Mouse (Mus musculus) B cell, adult 2 months (primary cell): ENCODE results near the gene Olfr221.

Source experiments
- DNase-seq, 2 experiments: peaks; one replicate each; pipeline ENCODE4 v3.0.0; 2022

Olfr221 gene

DNA sequence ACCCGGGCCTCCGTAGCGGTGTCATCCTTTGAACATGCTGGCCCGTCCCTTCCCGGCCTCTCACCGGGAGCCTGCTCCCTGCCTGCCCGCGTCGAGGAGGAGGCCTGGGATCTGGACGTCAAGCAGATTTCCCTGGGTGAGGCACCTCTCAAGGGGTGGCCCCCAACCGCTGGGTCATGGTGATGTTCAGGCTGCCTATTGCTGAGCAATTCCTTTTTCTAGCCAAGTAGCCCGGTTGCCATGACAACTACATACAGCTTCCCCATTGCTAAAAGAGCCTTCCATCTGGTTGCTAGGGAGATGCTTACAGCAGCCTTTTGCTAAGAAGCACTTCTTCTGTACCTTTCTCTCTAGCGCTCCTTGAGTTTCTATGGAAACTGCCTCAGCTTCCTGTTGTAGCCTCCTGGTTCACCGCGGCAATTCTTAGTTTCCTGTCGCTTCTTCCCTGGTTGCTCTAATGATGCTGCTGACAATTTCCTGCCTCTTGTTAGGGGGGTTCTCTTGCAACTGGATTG is 38.2 kb downstream of the Olfr221 start:
- DNase-seq, result peak; percentile 34 to 37

DNA sequence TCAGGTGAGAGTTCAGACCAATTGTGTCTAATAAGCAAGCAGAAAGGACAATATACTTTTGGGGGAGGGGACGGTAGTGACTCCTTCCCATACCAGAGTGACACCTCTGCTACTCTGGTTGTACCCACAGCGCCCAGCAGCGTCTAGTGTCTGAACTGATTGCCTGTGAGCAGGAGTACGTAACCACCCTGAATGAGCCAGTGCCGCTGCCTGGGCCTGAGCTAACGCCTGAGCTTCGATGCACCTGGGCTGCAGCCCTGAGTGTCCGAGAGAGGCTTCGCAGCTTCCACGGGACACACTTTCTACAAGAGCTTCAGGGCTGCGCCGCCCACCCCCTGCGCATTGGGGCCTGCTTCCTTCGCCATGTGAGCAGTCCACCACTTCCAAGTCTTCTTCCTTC is 44.8 kb downstream of the Olfr221 start:
- DNase-seq, result no peak

- DNase-seq, result no peak
Measured at GRCm38 (mm10) chr14:51996866-51997265, 45.4 kb downstream of the Olfr221 start.

DNA sequence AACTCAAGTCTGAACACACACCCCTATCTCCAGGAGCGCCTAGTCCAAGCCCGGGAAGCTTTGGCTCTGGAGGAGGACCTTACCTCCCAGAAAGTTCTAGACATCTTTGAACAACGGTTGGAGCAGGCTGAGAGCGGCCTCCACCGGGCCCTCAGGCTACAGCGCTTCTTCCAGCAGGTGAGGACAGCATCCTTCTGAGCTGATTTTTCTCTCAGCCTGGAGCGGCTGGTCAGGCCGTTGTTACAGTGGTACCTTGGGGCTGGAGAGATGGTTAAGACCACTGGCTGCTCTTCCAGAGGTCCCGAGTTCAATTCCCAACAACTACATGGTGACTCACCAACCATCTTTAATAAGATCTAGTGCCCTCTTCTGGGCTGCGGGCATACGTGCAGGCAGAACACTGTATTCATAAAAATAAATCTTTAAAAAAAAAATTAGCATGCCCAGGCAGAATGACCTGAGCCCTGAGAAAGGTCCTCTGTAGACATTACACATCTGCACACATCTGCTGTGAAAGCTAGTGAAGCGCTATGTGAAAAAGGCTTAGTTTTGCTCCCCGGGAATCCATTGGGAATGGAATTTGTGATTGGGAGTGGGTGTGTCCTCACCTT is 45.9 kb downstream of the Olfr221 start:
- DNase-seq, result no peak

GRCm38 (mm10) chr14:51995219-51995871 is 46.9 kb downstream of the Olfr221 start:
- DNase-seq, result no peak

- DNase-seq, result no peak
Measured at GRCm38 (mm10) chr14:51994453-51994852, 47.8 kb downstream of the Olfr221 start.

DNA sequence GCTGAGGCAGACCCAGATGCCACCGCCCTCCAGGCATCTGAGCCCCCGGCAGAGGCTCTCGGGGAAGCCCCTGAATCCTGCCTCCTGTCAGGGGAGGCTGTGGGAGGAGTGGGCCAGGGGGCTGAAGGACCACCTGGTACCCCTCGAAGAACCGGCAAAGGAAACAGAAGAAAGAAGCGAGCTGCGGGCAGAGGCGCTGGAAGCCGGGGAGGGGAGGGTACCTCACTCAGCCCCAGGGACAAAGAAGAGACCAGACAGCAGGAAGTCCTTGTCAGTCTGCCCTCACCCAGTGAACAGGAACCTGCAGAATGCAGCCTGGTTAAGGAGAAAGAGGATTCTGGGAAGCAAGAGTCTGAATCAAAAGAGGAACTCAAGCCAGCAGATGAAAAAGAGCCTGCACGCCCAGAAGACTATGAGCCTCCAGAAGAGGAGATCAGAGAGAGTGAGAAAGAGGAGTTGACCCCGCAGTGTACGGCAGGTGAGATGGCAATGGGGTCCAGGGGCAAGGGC is 52.7 kb downstream of the Olfr221 start:
- no peak for DNase-seq

DNA sequence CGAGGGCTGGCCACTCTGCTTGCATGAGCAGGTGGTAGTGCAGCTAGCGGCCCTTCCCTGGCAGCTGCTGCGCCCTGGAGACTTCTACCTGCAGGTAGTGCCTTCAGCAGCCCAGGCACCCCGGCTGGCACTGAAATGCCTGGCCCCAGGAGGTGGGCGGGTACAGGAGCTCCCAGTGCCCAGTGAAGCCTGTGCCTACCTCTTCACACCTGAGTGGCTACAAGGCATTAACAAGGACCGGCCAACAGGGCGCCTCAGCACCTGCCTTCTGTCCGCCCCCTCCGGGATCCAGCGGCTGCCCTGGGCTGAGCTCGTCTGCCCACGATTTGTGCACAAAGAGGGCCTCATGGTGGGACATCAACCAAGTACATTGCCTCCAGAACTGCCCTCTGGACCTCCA is 53.5 kb downstream of the Olfr221 start:
- DNase-seq, result no peak

DNA sequence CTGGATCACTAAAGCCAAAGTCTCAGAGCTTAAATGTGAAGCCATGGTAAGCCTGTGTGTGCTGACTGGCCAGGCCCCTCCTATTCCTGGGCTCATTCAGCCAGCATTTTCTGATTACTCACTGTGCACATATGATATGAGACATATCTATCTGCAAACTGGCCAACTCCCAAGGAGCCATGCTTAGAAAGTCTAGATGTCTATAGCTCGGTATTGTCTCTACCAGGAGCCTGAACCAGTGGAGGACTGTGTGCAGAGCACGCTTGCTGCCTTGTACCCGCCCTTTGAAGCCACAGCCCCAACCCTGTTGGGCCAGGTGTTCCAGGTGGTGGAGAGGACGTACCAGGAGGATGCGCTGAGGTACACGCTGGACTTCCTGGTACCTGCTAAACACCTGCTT is 55.1 kb downstream of the Olfr221 start:
- DNase-seq, result no peak

DNA sequence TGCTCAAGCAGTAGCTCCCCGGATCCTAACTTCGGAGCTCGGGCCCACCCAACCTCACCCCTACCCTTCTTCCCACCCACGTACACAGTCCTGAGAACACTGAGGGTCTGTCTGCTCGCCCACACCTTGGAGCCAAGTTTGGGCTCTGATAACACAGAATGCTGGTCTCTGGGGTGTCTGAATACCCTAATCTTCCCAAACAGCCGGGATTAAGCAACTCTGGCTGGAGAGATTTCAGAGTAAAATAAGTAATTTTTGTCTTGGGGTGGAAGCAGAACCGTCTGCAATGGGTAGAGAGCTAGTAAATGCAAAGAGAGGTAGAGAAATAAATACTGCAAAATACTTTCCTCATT is 56.1 kb downstream of the Olfr221 start:
- DNase-seq, result no peak

DNA sequence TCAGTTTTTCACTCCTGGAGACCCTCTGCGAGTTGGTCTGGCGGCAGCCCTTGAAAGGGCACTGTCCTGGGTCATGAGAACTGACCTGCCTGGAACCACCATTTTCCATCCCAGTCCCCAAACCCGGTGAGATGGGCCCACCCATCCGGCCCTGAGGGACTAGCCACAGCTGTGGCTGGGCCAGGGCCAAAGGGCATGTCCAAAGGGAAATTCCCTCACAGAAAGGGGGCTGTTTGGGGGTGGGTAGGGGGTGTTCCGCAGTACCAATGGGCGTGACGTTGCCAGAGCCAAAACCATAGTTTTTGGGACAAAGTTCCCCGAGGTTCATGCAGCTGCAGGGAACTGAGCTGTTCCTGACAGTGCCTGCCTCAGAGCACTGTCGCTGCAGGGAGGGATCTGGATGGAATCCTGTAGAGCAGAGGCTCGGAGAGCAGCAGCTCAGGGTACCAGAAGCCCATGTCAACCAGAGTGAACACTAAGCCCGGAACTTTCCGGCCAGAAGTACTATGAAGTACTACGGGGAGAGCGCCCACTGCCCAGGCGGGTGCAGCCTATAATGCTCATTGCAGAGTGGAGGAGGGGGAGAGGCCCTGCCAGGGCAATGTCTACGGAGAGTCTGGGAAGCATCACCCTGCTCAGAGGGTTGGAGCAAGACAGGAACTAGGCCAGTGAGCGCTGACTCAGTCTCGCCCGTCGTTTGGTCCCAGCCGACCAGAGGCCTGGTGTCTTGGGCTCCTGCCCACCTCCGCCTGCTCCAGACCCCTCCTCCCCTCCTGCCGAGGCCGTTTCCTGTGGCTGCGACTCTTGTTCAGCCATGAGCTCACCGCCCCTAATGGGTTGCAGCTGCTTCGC is 56.7 kb downstream of the Olfr221 start:
- peak; percentile 19 for DNase-seq

DNA sequence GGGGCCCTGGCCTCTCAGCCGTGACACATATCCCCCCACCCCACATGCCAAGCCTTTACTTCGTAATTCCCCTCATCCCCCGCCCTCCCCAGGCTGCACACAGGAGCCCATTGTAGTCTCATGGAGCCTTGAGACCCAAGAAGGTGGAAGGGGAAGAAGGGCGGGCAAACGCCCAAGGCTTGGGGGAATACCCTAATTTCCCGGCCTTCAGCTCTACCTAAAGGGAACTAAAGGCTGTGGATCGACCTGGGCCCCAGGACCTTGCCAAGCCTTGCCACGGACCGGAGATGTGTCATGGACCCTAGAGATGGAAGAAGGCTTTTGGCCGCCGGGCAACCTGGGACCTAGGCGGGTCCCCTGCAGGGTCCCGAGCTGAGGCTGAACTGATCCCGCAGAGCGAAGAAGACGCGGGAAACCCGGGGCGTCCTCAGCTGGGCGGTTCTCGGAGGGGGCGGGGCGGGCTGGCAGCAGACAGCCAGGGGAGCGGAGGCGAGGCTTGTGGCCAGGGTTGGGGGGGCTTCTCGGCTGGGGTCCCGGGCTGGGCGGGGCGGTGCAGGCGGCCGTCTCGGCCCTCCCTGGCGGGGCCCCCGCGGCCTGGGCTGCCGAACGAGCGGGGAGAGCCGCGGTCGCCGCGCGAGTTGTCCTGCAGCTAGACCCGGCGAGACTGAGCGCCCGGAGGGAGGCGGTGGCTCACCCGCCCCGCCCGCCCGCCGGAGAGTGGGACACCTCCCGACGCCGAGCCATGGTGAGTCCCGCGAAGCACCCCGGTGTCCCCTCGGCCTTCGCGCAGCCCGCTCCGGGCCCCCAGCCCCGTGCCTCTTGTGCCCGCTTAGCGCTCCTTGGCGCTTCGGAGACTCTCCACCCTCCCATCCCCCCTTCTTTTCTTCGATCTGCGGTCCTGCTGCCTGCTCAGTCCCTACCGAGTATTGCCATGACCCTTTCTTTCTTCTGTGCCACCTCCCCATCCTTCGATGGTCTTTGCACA is 57.7 kb downstream of the Olfr221 start, which contains the start of gene Arhgef40:
Gene Arhgef40, plus strand, starts transcription at position 473 of the 985 bp plus-strand sequence.
- DNase-seq, result peak; percentile 41 to 43
